Mouse (Mus musculus): ENCODE measurements around the gene Kcne1l.

- no peak for TF ChIP-seq CTCF (IDR thresholded peaks at IDR 0.05; ENCODE audit: low read depth, low read length)
- no peak for TF ChIP-seq POLR2AphosphoS5 (IDR thresholded peaks at IDR 0.05; ENCODE audit: insufficient replicate concordance, low read depth, low read length)
- TF ChIP-seq TAL1 (conservative IDR thresholded peaks at IDR 0.05; ENCODE audit: low read depth, low read length): no peak
- TF ChIP-seq GATA1 (IDR thresholded peaks at IDR 0.05; ENCODE audit: borderline replicate concordance, low read length): no peak
These were observed 30.1 kb upstream of the Kcne1l start for GRCm38 (mm10) chrX:142336207-142336606.
